Mouse (Mus musculus) mouse trophoblast stem cell (cell line): Measurements from ENCODE around the gene Fhl3.

Experiments used
- in situ Hi-C, 2 experiments: fragments of 300-500 bp; cut with MseI, MboI; formaldehyde crosslinking; loops; 2 replicates in 1 of 2; 3 replicates in 1 of 2; pipeline ENCODE4 v1.15.1; 2025

The Fhl3 gene

GRCm38 (mm10) chr4:124752281-124753199 lies 52.0 kb downstream of the Fhl3 start:
- in situ Hi-C loops: no loop called here

GRCm38 (mm10) chr4:124755526-124755925 lies 55.0 kb downstream of the Fhl3 start:
- in situ Hi-C loops: no loop called here
